Mouse (Mus musculus): ENCODE measurements around the gene Snap23. TPM values are rescaled to one million over a fixed set of nuclear protein-coding genes. Genes with fewer than 3 reads are reported as not detected.

Snap23 gene
- total RNA-seq, 2 experiments from 2014 or later, result 42.6 to 57.5 TPM

DNA sequence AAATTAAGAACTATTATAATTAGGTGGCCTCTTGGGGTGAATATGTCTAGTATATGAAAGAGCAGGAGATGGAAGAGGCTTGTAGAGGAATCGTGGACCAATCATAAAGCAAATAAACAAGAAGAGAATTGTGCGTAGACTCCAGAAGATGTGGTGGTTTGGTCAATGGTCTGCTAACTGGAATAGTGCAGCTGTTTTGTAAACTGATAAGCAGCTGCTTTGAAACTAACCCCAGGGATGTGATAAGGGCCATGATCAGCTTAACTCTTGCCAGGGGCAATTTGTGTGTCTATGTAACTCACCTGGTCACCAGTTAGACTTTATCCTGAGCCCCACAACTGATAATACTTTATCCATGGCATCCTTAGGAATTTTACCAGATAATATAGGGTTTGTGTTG lies 64.0 kb downstream of the Snap23 start:
- intact Hi-C loops (cut with DNase I), result loop anchor here (5.0 kb wide), 1 partner anchor 41 kb away; no protein-coding TSS in a partner anchor
- no peak for DNase-seq
- Histone ChIP-seq H3K4me3 (peak overlapping the region; percentile 0; the same call in 1 of the 2 replicates), H3K27ac (peak overlapping the region; percentile 85)
- no peak for TF ChIP-seq CTCF (IDR thresholded peaks at IDR 0.05)

DNA sequence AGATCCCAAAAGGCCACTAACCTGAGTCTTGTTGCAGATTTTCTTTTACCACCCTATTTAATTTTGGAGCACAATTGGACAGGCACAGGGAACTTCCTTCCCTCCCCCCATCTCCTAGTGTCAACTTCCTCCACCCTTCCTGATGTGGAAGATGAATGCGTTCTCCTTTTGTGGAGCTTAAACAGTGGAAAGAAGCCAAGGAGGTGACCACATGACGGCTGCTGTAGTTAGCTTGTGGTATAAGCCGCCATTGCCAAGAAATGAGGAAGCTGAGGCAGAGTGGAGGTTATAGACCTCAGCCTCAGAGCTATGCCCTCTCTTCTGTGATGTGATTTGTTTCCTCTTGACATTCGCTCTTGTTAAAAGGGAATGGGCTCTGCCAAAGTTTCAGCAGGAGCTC lies 64.5 kb downstream of the Snap23 start:
- peak overlapping the region; percentile 30; the same call in 1 of the 2 replicates for H3K4me3 ChIP-seq
- TF ChIP-seq CTCF (IDR thresholded peaks at IDR 0.05), result no peak
- intact Hi-C loops (cut with DNase I), result loop anchor here (5.0 kb wide), 1 partner anchor 40 kb away; no protein-coding TSS in a partner anchor
- DNase-seq, result no peak
- H3K27ac ChIP-seq, result peak overlapping the region; percentile 85

DNA sequence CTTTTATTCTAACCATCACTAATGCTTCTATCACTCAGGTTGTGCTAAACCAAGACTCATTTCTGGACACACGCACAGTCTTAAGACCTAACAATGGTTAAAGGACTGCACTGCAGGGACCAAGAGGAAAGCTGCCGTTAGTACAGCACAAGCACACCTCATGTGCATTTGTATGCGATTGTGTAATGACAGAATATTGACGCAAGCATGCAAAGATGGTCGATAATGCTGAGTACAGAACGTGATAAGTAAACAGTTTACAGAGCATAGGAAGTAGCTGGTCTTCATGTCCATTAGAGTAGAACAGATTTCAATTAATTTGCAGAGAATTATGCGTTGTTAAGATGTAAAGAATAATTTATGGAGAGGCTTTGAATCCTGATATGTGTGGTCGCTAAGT lies 73.4 kb downstream of the Snap23 start:
- no peak for DNase-seq
- Histone ChIP-seq H3K4me3 (no peak overlapping the region), H3K27ac (no peak overlapping the region)
- no peak for TF ChIP-seq CTCF (IDR thresholded peaks at IDR 0.05)
- intact Hi-C loops (cut with DNase I), result no loop called here

DNA sequence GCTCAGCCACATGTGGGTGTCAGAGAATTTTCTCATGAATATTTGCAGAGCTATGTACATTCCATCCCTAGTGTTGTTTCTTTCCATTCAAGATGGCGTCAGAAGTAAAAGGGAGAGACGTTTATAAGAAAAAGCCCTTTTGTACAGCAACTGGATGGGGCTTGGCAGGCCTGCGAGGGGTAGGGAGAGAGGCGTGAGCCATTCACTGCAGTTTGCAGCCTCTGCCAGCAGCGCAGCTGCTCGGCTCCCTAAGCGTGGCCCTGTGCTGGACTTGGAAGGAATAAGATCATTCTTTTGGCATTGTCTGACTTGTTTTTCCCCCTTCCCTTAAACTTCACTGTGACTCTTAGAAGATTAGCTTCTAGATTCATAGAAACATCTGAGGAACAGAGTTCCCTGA lies 76.4 kb downstream of the Snap23 start:
- Histone ChIP-seq H3K27ac (peak overlapping the region; percentile 52), H3K4me3 (no peak overlapping the region)
- peak; percentile 80 for DNase-seq
- intact Hi-C loops (cut with DNase I), result no loop called here
- no peak for TF ChIP-seq CTCF (IDR thresholded peaks at IDR 0.05)

DNA sequence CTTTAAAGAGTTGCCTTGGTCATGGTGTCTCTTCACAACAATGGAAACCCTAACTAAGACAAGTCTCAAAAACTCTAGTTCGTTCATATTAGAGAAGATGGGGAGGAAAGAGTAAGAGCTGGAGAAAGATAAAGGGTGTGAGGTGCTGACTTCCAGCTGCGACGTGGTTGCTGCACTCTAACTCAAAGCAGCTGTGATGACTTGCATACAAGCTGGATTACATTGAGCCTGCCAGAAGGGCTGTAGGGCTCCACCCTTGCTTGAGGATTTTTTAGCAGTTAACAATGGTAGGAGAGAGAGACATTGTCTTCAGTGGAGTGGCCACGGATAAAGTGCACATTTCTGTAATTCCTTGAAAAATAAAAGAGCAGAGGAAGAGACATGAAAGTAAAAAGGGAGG lies 79.3 kb downstream of the Snap23 start:
- peak; percentile 55 for DNase-seq
- intact Hi-C loops (cut with DNase I), result no loop called here
- TF ChIP-seq CTCF (IDR thresholded peaks at IDR 0.05), result no peak
- Histone ChIP-seq H3K4me3 (0 out of 2 replicates have a peak overlapping the region, but pooled peaks have one; percentile 13), H3K27ac (peak overlapping the region; percentile 65)

Other genes with a start within 250 kb of the Snap23 start
- 10 to 100 TPM; 16.1 to 21.1 TPM for gene Vps39, start 214.5 kb upstream of the Snap23 start, total RNA-seq (2021)
- 10 to 100 TPM; 29.7 to 34.3 TPM for gene Ganc, start 163.8 kb upstream of the Snap23 start, total RNA-seq (2021)
- gene Tmem87a, start 163.6 kb upstream of the Snap23 start, total RNA-seq (2021), result 10 to 100 TPM; 31.4 to 51.8 TPM
- 100 to 1,000 TPM; 126 to 149 TPM for gene Capn3, start 111.7 kb upstream of the Snap23 start, total RNA-seq (2021)
- 100 to 1,000 TPM; 635 to 796 TPM for gene Zfp106, start 3.8 kb upstream of the Snap23 start, total RNA-seq (2021)
- 1 to 10 TPM; 5.7 to 8.6 TPM for gene Haus2, start 41.7 kb downstream of the Snap23 start, total RNA-seq (2021)
- 10 to 100 TPM in 1 of 2 experiments, 1 to 10 TPM in 1; 9.9 to 13.9 TPM for gene Lrrc57, start 41.8 kb downstream of the Snap23 start, total RNA-seq (2021)
- gene Stard9, start 61.5 kb downstream of the Snap23 start, total RNA-seq (2021), result 1 to 10 TPM; 3.0 TPM